In the genomic region with DNA sequence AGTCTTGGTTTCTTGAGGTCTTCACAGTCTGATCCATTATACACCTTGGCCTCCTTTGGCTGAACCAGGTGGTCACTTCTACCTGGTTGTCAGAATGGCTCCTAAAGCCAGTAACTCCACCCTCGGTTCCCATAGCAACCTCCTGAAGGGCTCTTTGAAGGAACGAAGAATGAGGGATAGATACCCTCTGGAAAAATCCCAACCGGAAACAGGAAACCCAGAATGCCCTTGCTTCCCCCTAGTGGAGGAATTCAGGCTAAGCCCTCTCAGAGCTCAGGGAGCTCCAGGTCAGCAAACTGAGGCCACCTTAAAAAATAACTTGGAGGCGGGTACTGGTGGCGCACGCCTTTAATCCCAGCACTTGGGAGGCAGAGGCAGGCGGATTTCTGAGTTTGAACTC, we compare ENCODE assay signal across 9 mouse cellular contexts. TPM values are rescaled to one million over a fixed set of nuclear protein-coding genes. Genes with fewer than 3 reads are reported as not detected.
DNase-seq lines count a peak whose midpoint lies in the region; ATAC-seq and TF ChIP-seq lines count a peak whose summit lies in the region.
"Had no signal": no experiment of that assay in that cellular context is flagged by ENCODE, and none has a peak within 500 bp of the region (broad histone marks: within the 10 kb centered on the region; RNA-seq: fewer than 3 reads in every experiment).

No protein-coding gene starts in this region.

- peaks cover 10% of the 10 kb centered on the region for H3K4me1 ChIP-seq in forebrain, embryonic 12.5 days
- H3K4me1 ChIP-seq in forebrain, embryonic 16.5 days (replicated peaks; ENCODE audit: control insufficient read depth, insufficient read depth, low read length) = no peaks in the 10 kb centered on the region; the same call in 1 of the 2 replicates
- H3K4me1 ChIP-seq in E14TG2a.4 (replicated peaks; ENCODE audit: low read depth, low read length) = peaks cover 79% of the 10 kb centered on the region
- peaks cover 11% of the 10 kb centered on the region for H3K4me1 ChIP-seq in heart, postnatal 0 days (ENCODE audit: control insufficient read depth, insufficient read depth)
- H3K4me1 ChIP-seq in limb, embryonic 15.5 days = peaks cover 44% of the 10 kb centered on the region

- H3K4me2 ChIP-seq in forebrain, embryonic 12.5 days = no peak overlapping the region
- no peak overlapping the region for H3K4me2 ChIP-seq in forebrain, embryonic 16.5 days (ENCODE audit: low read length)
- H3K4me2 ChIP-seq in heart, postnatal 0 days (ENCODE audit: low read depth, low read length) = no peak overlapping the region
- no peak overlapping the region for H3K4me2 ChIP-seq in limb, embryonic 15.5 days

- peaks cover 48% of the 10 kb centered on the region for H3K36me3 ChIP-seq in forebrain, embryonic 12.5 days (replicated peaks)
- 0 out of 2 replicates have a peak, but pooled peaks cover under 1% of the 10 kb centered on the region for H3K36me3 ChIP-seq in forebrain, embryonic 16.5 days (ENCODE audit: control insufficient read depth, insufficient read depth)
- peaks cover 44% of the 10 kb centered on the region for H3K36me3 ChIP-seq in E14TG2a.4 (ENCODE audit: insufficient read depth, low read length)
- H3K36me3 ChIP-seq in heart, postnatal 0 days (replicated peaks; ENCODE audit: control insufficient read depth, insufficient read depth, low read length) = peaks cover 34% of the 10 kb centered on the region
- peaks cover 45% of the 10 kb centered on the region for H3K36me3 ChIP-seq in limb, embryonic 15.5 days

- WGBS in forebrain, embryonic 12.5 days = 46% methylated on average over 7 of the region's 7 CpGs
- WGBS in forebrain, embryonic 16.5 days = 42% methylated on average over 7 of the region's 7 CpGs
- 45% methylated on average over 7 of the region's 7 CpGs for WGBS in heart, postnatal 0 days
- WGBS in limb, embryonic 15.5 days = 38% methylated on average over 7 of the region's 7 CpGs

- no peaks in the 10 kb centered on the region for H3K27me3 ChIP-seq in forebrain, embryonic 12.5 days
- no peaks in the 10 kb centered on the region for H3K27me3 ChIP-seq in forebrain, embryonic 16.5 days (replicated peaks; ENCODE audit: control insufficient read depth, insufficient read depth, low read length)
- 0 out of 2 replicates have a peak, but pooled peaks cover 2% of the 10 kb centered on the region for H3K27me3 ChIP-seq in E14TG2a.4 (ENCODE audit: insufficient read depth, low read length)
- no peaks in the 10 kb centered on the region for H3K27me3 ChIP-seq in heart, postnatal 0 days (ENCODE audit: control insufficient read depth, insufficient read depth, low read length)
- H3K27me3 ChIP-seq in limb, embryonic 15.5 days = no peaks in the 10 kb centered on the region

- peak; percentile 46 for DNase-seq in heart, postnatal 0 days (ENCODE audit: low spot score)
- no peak for DNase-seq in spleen, adult 18-20 months
- no peak for DNase-seq in cerebellum, adult 18-20 months
- DNase-seq in frontal cortex, postnatal 10 days (ENCODE audit: low spot score in 2 of 2) = no peak

- H3K9ac ChIP-seq in forebrain, embryonic 12.5 days = no peak overlapping the region
- H3K9ac ChIP-seq in forebrain, embryonic 16.5 days (replicated peaks; ENCODE audit: low read depth, low read length) = no peak overlapping the region
- H3K9ac ChIP-seq in heart, postnatal 0 days (replicated peaks; ENCODE audit: low read depth, low read length) = no peak overlapping the region
- no peak overlapping the region for H3K9ac ChIP-seq in limb, embryonic 15.5 days

- H3K27ac ChIP-seq in forebrain, embryonic 12.5 days = no peak overlapping the region
- H3K27ac ChIP-seq in forebrain, embryonic 16.5 days (ENCODE audit: low read length) = no peak overlapping the region
- H3K27ac ChIP-seq in heart, postnatal 0 days (ENCODE audit: low read depth) = peak overlapping the region; percentile 76
- H3K27ac ChIP-seq in limb, embryonic 15.5 days = 0 out of 2 replicates have a peak overlapping the region, but pooled peaks have one; percentile 47

- ATAC-seq in forebrain, embryonic 12.5 days (ENCODE audit: low FRiP score) = peak; percentile 27; the same call in 1 of the 2 replicates
- ATAC-seq in forebrain, embryonic 16.5 days = no peak
- 0 out of 2 replicates have a peak, but pooled peaks have one; percentile 15 for ATAC-seq in heart, postnatal 0 days (ENCODE audit: insufficient read depth, low read depth)
- ATAC-seq in limb, embryonic 15.5 days (ENCODE audit: insufficient number of reproducible peaks, low FRiP score, low TSS enrichment, low read depth) = no peak

- H3K9me3 ChIP-seq in forebrain, embryonic 12.5 days = no peaks in the 10 kb centered on the region
- H3K9me3 ChIP-seq in forebrain, embryonic 16.5 days (ENCODE audit: control insufficient read depth, low read length) = no peaks in the 10 kb centered on the region
- H3K9me3 ChIP-seq in E14TG2a.4 (ENCODE audit: low read length) = no peaks in the 10 kb centered on the region
- no peaks in the 10 kb centered on the region for H3K9me3 ChIP-seq in heart, postnatal 0 days (replicated peaks; ENCODE audit: control insufficient read depth, low read length)
- no peaks in the 10 kb centered on the region for H3K9me3 ChIP-seq in limb, embryonic 15.5 days

- peak; percentile 54; the same call in 1 of the 2 replicates for TF ChIP-seq EP300 in heart, postnatal 0 days (IDR thresholded peaks at IDR 0.05; ENCODE audit: low read depth)

- TF ChIP-seq CTCF in E14TG2a.4 (conservative IDR thresholded peaks at IDR 0.05; ENCODE audit: low read length) = peak; percentile 69
- peak; percentile 45 for TF ChIP-seq CTCF in heart, postnatal 0 days (IDR thresholded peaks at IDR 0.05; ENCODE audit: low read depth)

- H3K4me3 ChIP-seq in forebrain, embryonic 12.5 days (replicated peaks) = no peak overlapping the region
- no peak overlapping the region for H3K4me3 ChIP-seq in forebrain, embryonic 16.5 days (replicated peaks; ENCODE audit: low read length)
- H3K4me3 ChIP-seq in E14TG2a.4 (replicated peaks; ENCODE audit: low read length) = 0 out of 2 replicates have a peak overlapping the region, but pooled peaks have one; percentile 39
- H3K4me3 ChIP-seq in heart, postnatal 0 days (ENCODE audit: low read depth, low read length) = no peak overlapping the region
- no peak overlapping the region for H3K4me3 ChIP-seq in limb, embryonic 15.5 days

RNA-seq across cellular contexts. Expression of gene Ephb4, which starts 26.3 kb away (rescaled TPM):
- polyA plus RNA-seq in forebrain, embryonic 12.5 days (2016; fragmentation: Nextera tagmentation; extraction: Ambion mirVana) = 26.7 and 27.7 TPM in 2 replicates
- 6.1 and 8.1 TPM in 2 replicates for polyA plus RNA-seq in forebrain, embryonic 16.5 days (2015; fragmentation: Nextera tagmentation; extraction: Ambion mirVana)
- total RNA-seq in heart, postnatal 0 days (2014; rRNA removed; ENCODE audit: low replicate concordance) = 99.2 and 113 TPM in 2 replicates
- polyA plus RNA-seq in heart, postnatal 0 days (2015; fragmentation: Nextera tagmentation; extraction: Ambion mirVana) = 20.4 and 23.1 TPM in 2 replicates
- polyA plus RNA-seq in limb, embryonic 15.5 days (2015; fragmentation: Nextera tagmentation; extraction: Ambion mirVana) = 61.1 and 68.6 TPM in 2 replicates
- total RNA-seq: common myeloid progenitor, adult 5-6 weeks had no signal

RNA-seq across cellular contexts. Expression of gene Slc12a9, which starts 42.8 kb away (rescaled TPM):
- polyA plus RNA-seq in forebrain, embryonic 12.5 days (2016; fragmentation: Nextera tagmentation; extraction: Ambion mirVana) = 17.3 and 17.4 TPM in 2 replicates
- polyA plus RNA-seq in forebrain, embryonic 16.5 days (2015; fragmentation: Nextera tagmentation; extraction: Ambion mirVana) = 17.7 and 26.0 TPM in 2 replicates
- 7.3 and 14.8 TPM in 2 replicates for total RNA-seq in heart, postnatal 0 days (2014; rRNA removed; ENCODE audit: low replicate concordance)
- polyA plus RNA-seq in heart, postnatal 0 days (2015; fragmentation: Nextera tagmentation; extraction: Ambion mirVana) = 4.0 and 4.5 TPM in 2 replicates
- 13.9 and 14.4 TPM in 2 replicates for polyA plus RNA-seq in limb, embryonic 15.5 days (2015; fragmentation: Nextera tagmentation; extraction: Ambion mirVana)

Comparison
In these comparisons a context has a peak if more than half of its experiments do, and no peak if none do; other contexts are left out.
1. ATAC-seq: peak in forebrain, embryonic 12.5 days (single experiment) and heart, postnatal 0 days (single experiment); none in forebrain, embryonic 16.5 days (single experiment) and limb, embryonic 15.5 days (single experiment).
2. H3K27ac ChIP-seq: peak in heart, postnatal 0 days (single experiment) and limb, embryonic 15.5 days (single experiment); none in forebrain, embryonic 12.5 days (single experiment) and forebrain, embryonic 16.5 days (single experiment).